Mouse (Mus musculus): ENCODE results near the gene Kcnq1.

The Kcnq1 gene

DNA sequence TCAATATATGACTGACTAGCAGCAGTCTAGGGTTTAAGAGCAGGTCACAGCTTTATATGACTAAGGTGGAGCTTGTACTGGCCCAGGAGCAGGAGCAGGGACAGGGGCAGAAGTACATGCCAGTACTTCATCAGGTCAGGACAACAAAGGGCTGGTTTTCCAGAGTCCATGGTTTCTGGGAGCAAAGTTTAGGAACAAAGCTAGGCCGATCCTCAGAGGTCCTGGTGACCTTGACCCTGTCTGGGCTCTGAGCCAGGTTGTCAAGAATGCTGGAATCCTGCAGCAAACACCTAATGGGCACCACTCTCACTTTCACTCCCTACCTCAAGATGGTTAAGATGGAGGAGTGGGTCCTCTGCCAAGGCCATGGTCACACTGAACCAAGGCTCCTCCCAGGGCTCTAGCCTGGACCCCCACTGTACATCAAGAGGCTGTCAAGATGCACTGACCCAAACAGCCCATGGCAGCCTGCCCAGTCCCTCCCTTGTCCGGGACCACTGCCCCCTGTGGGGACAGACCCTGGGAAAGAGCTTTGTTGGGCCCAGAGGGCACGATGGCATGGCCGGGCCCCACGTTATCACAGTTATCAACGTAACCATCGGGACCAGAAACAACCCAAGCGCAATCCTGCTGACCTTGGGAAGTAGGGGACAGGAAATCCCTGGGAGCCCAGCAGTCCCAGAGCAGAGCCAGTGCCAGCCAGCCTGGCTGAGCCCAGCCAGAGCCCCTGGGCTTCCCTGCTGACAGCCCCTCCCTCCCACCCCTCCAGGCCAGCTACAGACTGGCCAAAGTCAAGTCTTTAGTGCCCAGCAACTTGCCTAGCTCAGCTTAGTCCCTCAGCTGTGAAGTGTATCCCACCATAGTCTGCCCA, 259.0 kb downstream of the Kcnq1 start:
- DNase-seq (ENCODE audit: low spot score in 2 of 2), result no peak

DNA sequence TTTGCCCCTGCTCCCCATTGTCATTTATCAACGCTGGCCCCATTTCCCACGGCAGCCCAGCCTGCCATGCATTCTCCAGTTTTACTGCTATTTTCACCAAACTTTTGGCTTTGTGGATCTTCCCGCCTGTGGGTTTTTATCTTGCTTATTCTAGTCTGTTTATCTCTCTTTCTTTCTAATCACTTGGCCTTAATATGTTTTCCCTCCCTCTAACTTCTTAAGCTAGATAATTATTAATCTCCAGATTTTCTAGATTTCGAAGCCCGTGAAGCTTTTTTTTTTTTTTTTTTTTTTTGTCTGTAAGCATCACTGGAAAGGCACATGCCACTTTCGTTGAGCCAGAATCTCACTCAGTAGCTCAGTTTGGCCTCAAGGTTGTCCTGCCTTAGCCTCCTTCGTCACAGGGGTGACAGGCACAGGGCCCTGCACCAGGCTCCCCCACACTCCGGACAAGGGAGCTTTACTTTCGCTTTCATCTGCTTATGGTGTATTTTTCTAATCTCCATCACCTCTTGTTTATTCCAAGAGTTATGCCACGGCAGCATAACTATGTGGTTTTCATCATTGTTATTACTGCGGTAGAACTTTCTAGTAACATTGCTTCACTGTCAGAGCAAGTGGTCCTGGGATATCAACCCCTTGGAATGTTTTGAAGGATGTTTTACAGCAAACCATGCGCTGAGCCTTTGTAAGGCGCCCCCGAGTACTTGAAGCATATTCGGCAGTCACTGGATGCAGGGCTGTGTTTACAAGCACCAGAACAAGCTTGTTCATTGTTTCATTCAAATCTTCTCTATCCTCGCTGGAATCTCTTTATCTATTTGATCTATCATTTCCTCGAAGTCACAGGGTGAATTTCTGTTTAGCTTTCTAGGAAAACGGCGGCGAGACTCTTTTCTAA, 261.5 kb downstream of the Kcnq1 start:
- no peak for DNase-seq (ENCODE audit: low spot score in 2 of 2)

DNA sequence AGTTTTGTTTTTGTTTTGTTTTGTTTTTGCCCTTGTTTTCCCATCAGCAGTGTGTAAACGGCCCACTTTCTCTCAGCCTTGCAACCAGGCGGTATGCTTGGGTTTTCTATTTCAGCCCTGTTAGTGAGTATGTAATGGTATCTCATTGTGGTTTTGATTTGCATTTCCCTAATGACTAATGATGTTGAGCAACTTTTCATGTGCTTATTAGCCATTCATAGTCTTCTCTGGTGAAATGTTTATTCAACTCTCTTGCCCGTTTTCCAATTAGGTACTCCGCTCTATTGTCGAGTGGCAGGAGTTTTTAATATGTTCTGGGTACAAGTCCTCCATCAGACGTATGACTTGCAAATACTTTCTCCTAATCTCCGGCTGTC, 262.1 kb downstream of the Kcnq1 start:
- no peak for DNase-seq (ENCODE audit: low spot score in 2 of 2)

DNA sequence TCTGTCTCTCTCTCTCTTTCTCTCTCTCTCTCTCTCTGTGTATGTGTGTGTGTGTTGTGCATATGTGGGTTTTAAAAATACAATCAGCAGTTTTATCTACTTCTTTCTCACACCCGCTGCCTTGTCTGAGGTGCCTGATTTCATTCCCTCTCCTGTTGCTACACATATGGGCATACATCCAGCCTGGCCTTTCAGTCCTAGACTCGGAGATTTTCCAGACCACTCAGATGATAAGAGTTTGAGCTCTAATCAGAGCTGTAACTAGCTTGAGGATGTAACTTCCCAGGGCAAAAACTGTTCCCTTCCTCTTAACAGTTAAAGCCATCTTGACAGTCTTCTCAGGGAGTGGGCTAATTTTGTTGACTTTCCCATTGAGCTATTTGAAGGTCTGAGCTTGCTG, 265.2 kb downstream of the Kcnq1 start:
- no peak for DNase-seq (ENCODE audit: low spot score in 2 of 2)

DNA sequence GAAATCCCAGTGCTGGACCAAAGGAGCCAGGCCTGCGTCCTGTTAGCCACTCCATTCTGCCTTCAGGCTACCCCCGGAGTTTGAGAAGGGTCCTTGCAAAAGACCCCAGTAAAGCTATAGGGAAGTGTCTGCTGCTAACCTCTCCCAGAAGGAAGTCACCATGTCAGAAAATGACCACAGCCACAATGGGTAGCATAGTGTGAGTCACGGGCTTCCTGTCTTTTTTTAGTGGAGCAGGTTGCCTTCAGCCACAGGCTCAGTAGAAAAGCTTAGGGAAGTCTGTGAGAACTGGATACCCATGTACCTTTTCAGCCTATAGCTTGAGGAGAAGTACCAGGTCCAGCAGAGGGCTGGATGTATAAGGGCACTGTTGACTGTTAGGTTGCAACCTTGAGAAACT, 267.1 kb downstream of the Kcnq1 start:
- DNase-seq (ENCODE audit: low spot score in 2 of 2), result no peak

DNA sequence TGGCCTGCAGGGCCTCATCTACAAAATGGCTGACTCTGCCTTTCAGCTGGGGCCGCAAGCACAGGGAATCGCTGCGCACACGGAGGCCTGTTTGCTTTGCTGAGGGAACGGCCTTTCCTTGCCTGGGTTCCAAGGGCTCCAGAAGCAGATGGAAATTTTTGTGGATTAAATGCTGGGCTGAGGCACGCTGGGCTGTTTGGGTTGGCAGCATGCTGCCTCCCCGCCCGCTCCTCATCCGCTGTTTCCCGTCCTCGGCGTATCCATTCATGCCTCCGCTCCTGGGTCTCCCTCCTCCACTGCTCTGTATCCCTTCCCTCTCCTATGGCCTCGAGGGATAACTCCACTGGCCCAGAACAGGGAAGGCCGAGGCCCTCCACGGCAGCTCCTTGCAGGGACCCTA, 269.8 kb downstream of the Kcnq1 start:
- DNase-seq (ENCODE audit: low spot score in 2 of 2), result no peak

DNA sequence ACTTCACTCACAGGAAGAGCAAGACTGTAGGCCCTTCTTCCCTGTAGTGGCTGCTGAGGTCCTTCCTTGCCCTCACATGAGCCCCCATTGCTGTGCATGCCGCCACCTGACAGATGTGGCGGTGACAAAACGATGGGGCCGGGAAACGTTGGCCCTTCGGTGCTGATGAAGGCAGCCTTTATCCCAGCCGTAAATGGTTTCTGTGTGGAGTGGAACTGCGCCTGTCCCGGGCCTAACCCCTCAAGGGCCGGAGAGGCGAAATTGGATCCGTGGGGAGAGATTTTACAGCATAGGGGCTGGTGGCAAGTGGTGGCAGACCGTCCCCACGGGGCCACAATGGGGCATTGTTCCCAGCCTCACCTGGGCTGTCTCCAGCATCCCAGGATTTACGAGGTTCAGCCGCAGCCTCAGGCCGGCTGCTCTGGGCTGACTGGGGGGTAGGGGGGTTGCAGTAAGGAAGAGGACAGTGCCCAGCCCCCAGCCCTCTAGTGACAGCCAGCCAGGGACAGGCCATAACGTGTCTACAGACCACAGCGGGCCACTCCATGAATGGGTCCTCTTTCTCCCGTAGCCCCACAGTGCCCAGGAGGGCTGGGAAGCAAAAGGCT, 274.4 kb downstream of the Kcnq1 start:
- no peak for DNase-seq (ENCODE audit: low spot score in 2 of 2)

DNA sequence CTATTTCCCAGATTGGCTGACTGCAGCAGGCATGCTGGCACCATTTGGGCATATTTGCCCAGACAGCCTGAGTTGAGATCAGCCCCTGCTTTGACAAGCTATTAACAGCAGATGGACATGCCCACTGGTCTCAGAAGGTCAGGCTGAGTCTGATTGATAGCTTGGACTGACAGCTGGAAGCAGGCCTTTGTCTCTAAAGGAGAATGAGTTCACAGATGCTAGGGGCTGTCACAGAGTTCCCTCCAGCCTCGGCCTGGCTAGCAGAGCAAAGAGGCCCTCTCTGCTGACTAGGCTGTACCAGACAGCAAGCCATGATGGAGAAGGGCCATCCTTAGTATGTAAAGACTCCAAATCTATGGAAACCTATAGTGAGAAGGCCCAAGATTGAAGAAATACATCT, 280.5 kb downstream of the Kcnq1 start:
- no peak for DNase-seq (ENCODE audit: low spot score in 2 of 2)

DNA sequence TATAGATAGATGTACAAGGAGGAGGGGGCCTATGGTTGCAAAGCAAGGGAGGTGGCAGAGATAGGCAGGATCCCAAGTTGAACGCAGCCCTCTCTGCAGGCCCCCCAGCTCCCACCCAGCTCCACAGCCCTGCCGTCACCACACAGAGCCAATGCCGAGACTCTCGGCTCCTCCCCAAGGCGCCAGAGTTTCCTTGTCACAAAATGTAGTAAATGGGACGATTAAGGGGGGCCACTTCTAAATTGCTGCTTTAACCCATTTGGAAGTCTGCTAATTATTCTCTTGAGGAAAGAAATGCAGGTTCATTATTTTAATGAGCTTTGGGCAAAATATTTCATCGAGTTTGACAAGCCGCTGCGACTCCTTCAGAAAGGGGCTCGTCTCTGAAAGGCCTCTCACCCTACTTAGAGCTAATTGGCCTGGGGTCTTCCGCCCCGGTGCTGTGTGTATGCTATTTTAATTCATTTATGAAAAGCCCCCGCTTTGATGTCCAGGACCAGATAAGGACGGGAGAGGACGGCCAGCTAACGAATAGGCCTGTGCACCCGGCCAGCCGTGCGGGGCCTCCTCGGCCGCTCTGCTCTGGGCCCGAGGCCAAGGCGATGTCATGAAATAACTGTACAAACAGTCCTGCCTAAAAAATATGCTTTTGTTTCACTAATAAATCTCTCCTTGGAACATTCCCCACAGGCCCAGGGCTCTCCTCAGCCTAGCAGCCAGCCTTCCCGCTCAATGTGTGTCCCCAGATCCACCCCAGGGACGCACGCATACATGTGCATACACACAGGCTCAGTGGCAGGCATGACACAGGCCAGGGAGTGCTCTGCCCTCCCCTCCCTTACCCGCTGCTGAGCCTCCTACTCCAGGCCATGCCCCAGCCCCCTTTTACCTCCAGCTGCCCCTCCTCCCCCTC, 282.9 kb downstream of the Kcnq1 start:
- DNase-seq (ENCODE audit: low spot score in 2 of 2), result no peak

DNA sequence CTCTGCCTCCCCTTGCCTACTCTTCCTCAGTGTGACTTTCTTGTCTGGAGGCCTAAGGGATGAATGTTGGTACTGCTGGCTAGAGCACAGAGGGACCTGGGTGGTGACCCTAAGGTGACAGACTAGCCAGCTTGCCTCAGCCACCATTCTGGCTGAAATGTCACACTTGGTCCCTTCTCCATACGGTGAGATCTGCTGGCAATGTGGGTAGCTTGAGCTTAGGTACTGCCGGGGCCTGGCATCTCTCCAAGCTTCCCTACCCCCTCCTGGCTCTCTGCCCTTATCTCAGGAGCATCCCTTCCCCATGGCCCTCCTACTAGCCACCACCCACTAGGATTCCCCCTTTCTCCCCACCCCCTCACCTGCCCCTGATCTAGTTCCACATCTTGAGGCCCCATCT, 283.7 kb downstream of the Kcnq1 start:
- no peak for DNase-seq (ENCODE audit: low spot score in 2 of 2)

DNA sequence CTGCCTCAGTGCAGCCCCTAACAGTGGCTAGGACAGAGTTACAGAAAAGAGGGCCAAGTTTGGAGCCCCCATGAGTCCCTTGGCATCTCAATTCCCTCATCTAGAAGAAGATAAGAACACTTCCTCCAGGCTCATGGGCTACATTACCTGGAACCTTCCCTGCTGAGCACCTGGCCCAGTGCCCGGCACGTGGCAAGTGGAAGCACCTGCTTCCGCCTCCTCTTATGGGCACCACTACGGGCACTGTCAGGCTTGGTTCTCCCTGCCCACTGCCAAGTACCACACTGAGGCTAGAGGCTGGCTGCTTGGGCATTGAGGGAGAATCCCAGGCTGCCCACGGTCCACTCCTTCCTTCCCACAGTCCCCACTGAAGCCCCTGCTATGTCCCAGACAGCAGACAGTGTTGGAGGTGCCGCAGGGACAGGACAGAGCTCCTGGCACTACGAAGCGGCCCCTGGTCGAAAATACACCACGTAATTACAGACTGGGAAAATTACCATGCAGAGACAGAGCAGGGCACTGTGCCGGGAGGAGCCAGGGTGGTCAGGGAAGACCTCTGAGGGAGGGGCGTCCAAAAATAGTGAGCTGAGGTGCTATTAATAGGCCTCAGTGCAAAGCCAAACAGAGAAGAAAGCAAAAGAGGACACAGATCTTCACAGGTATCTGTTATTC, 284.3 kb downstream of the Kcnq1 start:
- no peak for DNase-seq (ENCODE audit: low spot score in 2 of 2)

DNA sequence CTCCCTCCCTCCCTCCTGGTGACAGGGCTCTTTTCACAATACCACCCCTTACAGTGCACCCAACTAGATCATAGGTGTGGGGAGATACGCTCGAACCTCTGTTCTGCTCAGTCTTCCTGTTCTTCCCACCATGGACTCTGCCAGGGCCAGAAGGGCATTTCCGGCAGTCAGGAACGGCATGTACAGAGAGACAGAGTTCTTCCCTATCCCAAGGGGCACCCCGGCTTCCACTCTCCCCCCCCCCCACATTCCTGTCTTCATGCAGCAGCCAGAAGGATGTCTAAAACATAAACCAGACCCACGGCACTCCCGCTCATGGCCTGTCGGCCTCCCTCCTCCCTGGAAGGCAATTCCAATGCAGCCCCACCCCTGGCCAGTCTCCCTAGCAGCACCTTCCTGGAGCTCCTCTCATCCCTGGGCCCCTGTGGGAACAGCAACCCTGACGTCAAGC, 289.0 kb downstream of the Kcnq1 start:
- no peak for DNase-seq (ENCODE audit: low spot score in 2 of 2)

DNA sequence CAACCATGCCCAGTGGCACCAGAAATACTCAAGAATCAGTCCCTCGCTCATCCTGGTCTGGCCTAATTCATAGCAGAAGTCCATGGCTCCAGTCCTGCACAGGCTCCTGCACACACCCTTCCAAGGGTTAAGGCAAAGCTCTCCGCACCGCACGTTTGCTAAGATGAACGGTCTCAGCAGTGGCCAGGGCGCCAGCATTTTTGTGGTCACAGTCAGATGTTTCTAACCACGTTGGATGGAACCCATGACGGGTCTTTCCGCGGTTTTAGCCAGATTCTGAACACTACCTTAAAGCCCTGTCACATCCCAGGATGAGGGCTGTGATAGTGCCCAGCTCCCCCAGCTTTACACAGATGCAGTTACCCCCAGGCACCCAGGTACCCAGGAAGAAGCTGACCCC, 293.6 kb downstream of the Kcnq1 start:
- no peak for DNase-seq (ENCODE audit: low spot score in 2 of 2)

DNA sequence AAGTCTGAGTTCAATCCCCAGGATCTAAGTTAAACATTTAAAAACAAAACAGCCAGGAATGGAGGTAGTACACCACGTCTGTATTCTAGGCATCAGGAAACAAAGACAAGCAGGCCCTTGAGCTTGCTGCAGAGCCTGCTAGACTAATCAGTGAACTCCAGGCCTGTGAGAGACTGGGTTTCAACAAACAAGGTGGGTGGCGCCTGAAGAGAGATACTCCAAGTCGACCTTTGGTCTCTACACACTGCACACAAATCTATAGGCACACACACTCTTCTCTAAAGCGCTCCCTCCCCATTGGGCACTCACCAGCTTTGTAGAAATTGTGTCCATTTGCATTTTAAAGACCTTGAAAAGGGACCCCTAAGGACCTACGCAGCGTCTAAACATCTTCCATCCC, 294.4 kb downstream of the Kcnq1 start:
- DNase-seq (ENCODE audit: low spot score in 2 of 2), result no peak

DNA sequence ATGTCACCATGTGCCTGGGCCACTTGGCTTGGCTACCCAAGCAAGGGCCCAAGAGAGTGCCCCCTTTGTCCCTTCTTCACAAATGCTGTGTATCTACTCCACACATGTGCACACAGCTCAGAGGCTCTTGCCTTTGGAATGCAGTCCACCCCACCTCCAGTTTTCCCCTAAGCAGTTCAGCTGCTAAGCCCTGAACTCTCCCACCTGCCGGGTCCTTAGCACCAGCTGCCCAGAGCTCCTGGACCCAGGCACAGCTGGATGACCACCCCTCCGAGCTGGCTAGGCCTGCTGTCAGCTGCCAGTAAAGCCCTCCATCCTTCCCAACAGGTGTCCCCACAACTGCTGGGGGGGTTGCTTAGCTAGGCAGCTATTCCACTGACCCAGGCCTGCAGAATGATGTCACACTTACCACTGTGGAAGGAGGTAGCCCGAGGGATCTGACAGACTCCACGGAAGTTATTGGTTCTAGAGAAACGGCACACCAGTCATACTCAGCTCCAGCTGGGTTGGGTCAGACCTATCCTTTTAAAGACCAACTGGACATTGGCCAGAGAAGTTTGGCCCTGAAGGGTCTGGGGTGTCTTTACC, 295.4 kb downstream of the Kcnq1 start:
- DNase-seq (ENCODE audit: low spot score in 2 of 2), result no peak

DNA sequence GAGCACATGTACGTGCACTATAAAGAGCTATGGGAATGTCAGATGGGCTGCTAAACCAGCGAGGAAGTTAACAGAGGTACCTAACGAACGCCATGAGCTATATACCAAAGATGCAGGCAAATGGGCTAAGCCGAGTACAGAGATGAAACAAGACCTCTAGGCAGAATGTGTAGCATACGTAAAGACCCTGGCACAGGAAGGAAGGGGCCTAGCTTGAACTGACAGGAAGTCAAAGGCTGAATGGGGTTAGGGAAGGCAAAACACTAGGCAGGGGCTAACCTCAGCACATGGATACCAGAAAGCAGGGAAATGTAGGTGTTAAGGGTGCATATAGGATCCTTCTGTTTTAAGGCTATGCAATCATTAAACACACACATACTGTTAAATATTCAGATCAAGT, 298.1 kb downstream of the Kcnq1 start:
- DNase-seq (ENCODE audit: low spot score in 2 of 2), result no peak

DNA sequence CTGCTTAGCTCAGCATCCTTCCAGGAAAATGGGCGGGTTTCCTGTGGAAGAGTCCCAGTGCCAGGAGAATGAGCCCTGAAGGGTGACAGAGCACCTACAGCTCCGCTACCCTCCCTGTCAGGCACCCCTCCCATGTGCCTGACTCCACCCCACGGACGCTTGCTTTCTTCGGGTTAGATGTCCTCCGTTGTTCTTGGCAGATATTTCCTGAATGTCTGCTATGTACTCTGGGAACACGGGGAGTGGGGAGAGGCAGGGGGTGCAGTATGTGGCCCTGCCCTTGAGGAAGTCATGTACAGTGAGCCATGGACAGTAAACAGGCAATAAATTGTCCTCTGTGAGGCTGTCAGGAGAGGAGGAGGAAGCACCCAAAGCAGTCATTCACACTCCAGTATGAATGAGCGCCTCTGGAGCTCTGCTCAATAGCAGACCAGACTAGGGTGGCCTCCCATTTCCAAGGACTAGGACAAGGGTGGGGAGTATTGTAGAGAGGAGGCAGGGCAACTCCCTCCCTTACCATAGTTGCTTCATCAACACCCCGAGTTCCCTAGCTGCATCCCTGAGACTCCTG, 301.9 kb downstream of the Kcnq1 start:
- DNase-seq (ENCODE audit: low spot score in 2 of 2), result no peak

DNA sequence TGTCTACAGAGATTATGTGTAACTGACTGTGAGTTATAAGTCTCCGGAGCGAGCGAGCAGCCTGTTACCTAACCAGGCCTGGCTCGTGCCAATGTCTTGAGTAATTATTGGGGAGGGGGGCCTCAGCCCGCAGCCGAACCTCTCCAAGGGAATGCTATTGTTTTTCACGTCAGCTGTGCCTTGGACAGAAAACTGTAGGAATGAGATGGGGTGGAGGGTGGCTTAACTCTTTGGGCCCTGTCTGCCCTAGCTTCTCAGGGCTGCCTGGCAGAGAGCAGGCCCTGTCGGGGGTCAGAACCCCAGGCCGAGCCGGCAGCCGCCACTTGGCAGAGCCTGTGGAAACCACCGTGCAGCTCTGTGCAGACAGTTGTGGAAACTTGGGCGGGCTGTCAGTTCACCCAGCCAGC, 302.5 kb downstream of the Kcnq1 start:
- DNase-seq (ENCODE audit: low spot score in 2 of 2), result no peak

DNA sequence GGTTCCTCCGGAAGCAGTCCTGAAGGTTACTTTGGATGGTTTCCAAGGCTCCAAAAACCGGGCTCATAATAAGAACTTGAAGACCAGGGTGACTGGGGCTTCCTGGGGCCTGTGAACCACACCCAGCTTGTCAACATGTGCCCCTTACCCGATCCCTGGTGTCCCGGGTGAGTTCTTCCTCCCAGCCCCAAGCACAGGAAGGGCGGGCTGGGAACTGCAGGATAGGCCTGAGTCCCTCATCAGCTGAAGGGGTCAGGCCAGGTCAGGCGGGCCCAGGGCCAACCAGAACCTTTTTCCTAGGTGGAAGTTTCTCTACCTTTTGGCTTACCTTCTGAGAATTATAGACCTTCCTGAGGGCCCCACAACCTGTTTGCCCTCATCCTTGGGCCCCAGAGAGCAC, 306.4 kb downstream of the Kcnq1 start:
- DNase-seq (ENCODE audit: low spot score in 2 of 2), result no peak

DNA sequence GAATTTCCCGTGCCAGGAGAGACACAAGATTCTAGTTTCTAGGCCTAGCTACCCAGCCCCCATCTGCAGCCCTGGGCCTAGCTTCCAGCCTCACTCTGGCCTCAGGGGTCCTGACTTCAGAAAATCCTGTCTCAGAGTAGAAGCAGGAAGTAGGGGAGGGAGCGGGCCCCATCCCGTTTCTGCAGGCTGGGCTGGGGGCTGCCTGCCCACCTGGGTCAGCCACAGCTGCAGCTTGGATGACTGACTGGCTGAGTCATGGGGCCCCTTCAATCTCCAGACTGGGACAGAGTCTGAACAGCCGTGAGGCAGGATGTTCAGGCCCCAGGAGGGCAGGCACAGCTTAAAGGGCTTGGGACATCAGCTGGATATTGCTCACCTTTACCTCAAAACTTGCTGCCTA, 308.9 kb downstream of the Kcnq1 start:
- no peak for DNase-seq (ENCODE audit: low spot score in 2 of 2)

Measured in left cerebral cortex, adult 9 months (tissue).